Mouse (Mus musculus) midbrain, embryonic 12.5 days (tissue): ENCODE data around the gene Nr1h4. TPM values are rescaled to one million over a fixed set of nuclear protein-coding genes. Genes with fewer than 3 reads are reported as not detected.

Experiments used
- ATAC-seq: fragments of 200-750 bp; cut with Nextera tagmentation; 2 replicates; pipeline ENCODE4 v1.8.0; 2017; ENCODE audit warnings: low read depth, moderate TSS enrichment, moderate library complexity; ENCODE audit not compliant: low FRiP score
- H3K27ac ChIP-seq: fragments of 300-500 bp; sonication (generic); replicated peaks from 2 replicates; pipeline ENCODE4 v1.5.1; 2016; ENCODE audit warnings: mild to moderate bottlenecking
- H3K27me3 ChIP-seq: fragments of 300-500 bp; sonication (generic); 2 replicates; pipeline ENCODE4 v1.6.1; 2016; ENCODE audit warnings: mild to moderate bottlenecking
- H3K36me3 ChIP-seq: fragments of 300-500 bp; sonication (generic); 2 replicates; pipeline ENCODE4 v1.6.1; 2016
- H3K4me1 ChIP-seq: fragments of 300-500 bp; sonication (generic); 2 replicates; pipeline ENCODE4 v1.6.1; 2016
- H3K4me2 ChIP-seq: fragments of 300-500 bp; sonication (generic); replicated peaks from 2 replicates; pipeline ENCODE4 v1.6.1; 2016; ENCODE audit warnings: mild to moderate bottlenecking, moderate library complexity
- H3K4me3 ChIP-seq: fragments of 300-500 bp; sonication (generic); 2 replicates; pipeline ENCODE4 v1.5.1; 2016; ENCODE audit warnings: mild to moderate bottlenecking
- H3K9ac ChIP-seq: fragments of 300-500 bp; sonication (generic); replicated peaks from 2 replicates; pipeline ENCODE4 v1.6.1; 2016; ENCODE audit warnings: mild to moderate bottlenecking, moderate library complexity
- H3K9me3 ChIP-seq: fragments of 300-500 bp; sonication (generic); 2 replicates; pipeline ENCODE4 v1.6.1; 2016; ENCODE audit warnings: mild to moderate bottlenecking
- WGBS: fragments of 180-500 bp; shearing (Covaris S2); methylation state at CpG from one replicate; pipeline ENCODE4 v1.1.7; 2016; 5-methylcytosine and 5-hydroxymethylcytosine counted together
- polyA plus RNA-seq: library from polyadenylated mRNA; unstranded; fragments of >200 nt; fragmentation: Nextera tagmentation; extraction: Ambion mirVana; gene quantifications from 2 replicates; pipeline ENCODE4 v1.2.1, GENCODE M21; 2016

Nr1h4 gene
- polyA plus RNA-seq, 1 experiment from 2014 or later, result not detected

DNA sequence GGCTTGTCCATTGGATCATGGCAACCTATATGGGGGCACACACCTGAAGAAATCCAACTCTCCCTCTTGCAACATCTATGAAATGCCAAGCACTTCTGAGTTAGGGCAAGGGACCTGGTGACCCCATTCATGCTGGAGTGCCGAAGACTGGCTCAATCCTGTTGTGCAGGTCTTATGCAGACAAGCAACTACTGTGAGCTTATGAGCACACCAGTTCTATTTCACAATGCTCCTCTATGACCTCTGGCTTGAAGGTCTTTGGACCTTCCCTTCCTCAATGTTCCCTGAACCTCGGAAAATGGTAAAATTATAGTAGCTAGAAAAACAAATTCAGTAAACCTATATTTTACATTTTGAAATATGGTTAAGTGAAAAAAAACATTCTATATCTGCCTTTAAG lies 115.4 kb downstream of the Nr1h4 start:
- Histone ChIP-seq H3K27me3 (no peaks in the 10 kb centered on the region), H3K9ac (no peak overlapping the region), H3K9me3 (no peaks in the 10 kb centered on the region), H3K4me3 (no peak overlapping the region), H3K27ac (no peak overlapping the region), H3K4me2 (no peak overlapping the region), H3K36me3 (peaks cover 32% of the 10 kb centered on the region), H3K4me1 (no peaks in the 10 kb centered on the region)
- ATAC-seq, result no peak
- WGBS, result 93% methylated on average over 2 of the region's 2 CpGs

DNA sequence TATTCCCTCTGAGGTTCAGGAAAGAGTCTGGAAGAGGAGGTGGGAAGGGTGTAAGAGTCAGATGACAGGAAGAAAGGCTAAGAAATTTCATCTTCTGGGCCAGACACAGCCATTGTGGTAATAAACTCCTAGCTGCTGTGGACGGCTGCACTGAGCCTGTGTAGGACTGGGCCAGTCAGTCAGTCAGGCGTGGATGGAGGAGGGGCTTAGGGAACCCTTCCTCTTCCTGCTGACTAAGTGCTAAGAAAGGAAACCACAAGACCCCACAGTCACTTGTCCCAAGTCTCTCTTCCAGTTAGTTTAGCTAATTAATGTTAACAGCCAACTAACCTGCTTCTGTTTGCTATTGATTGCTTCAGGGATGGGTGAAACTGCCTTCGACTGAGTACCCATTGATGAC lies 117.9 kb downstream of the Nr1h4 start:
- no peaks in the 10 kb centered on the region for H3K9me3 ChIP-seq
- H3K4me3 ChIP-seq, result no peak overlapping the region
- H3K4me1 ChIP-seq, result no peaks in the 10 kb centered on the region
- H3K27ac ChIP-seq, result no peak overlapping the region
- 71% methylated on average over 3 of the region's 3 CpGs for WGBS
- ATAC-seq, result no peak
- H3K27me3 ChIP-seq, result no peaks in the 10 kb centered on the region
- H3K36me3 ChIP-seq, result peaks cover 32% of the 10 kb centered on the region
- H3K4me2 ChIP-seq, result no peak overlapping the region
- H3K9ac ChIP-seq, result no peak overlapping the region

DNA sequence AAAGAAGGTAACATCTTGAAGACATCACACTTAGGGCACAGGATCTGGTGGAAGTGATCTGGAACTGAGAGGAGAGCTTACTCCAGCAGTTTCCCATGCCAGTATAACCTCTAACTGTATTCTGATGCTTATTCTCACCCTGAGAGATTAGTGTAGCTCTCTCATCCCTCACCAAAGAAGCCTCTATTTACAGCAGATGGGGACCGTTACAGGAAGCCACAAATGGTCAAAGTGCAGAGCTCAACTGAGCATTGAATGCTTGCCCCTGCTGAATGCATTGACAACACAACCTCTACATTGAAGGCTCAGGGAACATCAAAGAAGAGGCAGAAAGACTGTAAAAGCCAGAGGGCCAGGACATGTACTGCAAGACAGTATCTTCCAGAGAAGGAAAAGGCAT lies 125.8 kb downstream of the Nr1h4 start:
- no peak overlapping the region for H3K4me3 ChIP-seq
- H3K9ac ChIP-seq, result no peak overlapping the region
- H3K36me3 ChIP-seq, result 0 out of 2 replicates have a peak, but pooled peaks cover 6% of the 10 kb centered on the region
- WGBS, result 55% methylated on average over 1 of the region's 1 CpGs
- H3K9me3 ChIP-seq, result no peaks in the 10 kb centered on the region
- ATAC-seq, result no peak
- H3K27me3 ChIP-seq, result no peaks in the 10 kb centered on the region
- H3K4me2 ChIP-seq, result no peak overlapping the region
- H3K27ac ChIP-seq, result no peak overlapping the region
- H3K4me1 ChIP-seq, result no peaks in the 10 kb centered on the region

DNA sequence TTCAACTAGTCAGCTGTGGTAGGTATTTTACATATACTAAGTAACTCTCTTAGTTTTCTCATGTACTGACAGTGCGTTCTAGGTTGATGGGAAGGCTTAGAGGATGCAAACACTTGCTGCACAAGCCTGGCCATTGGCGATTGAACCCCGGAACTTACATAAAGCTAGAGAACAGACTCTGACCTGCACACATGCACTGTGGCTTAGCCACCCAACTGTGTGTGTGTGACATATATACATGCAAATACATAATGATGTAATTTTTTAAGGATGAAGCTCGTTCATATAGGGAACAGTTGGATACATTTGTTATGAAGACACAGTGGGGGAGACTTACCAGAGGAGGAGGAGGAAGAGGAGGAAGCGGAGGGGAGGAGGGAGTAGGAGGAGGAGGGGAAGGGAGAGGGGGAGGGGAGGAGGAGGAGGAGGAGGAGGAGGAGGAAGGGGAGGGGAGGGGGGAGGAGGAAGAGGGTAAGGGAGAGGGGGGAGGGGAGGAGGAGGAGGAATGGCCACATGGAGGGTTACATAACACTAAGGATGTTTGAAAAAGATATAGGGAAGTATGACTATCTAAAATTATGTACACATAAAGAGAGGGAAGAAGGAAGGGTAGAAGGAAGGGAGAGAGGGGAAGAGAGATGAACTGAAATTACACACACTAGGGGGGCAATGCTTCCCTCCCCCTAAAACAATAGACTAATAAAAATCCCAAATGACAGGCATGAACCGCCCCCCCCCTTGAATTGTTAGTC lies 126.5 kb downstream of the Nr1h4 start:
- Histone ChIP-seq H3K27ac (no peak overlapping the region), H3K9me3 (no peaks in the 10 kb centered on the region), H3K4me1 (no peaks in the 10 kb centered on the region), H3K36me3 (0 out of 2 replicates have a peak, but pooled peaks cover 5% of the 10 kb centered on the region), H3K27me3 (no peaks in the 10 kb centered on the region), H3K4me2 (no peak overlapping the region), H3K9ac (no peak overlapping the region), H3K4me3 (no peak overlapping the region)
- ATAC-seq, result no peak
- WGBS, result 85% methylated on average over 5 of the region's 6 CpGs

DNA sequence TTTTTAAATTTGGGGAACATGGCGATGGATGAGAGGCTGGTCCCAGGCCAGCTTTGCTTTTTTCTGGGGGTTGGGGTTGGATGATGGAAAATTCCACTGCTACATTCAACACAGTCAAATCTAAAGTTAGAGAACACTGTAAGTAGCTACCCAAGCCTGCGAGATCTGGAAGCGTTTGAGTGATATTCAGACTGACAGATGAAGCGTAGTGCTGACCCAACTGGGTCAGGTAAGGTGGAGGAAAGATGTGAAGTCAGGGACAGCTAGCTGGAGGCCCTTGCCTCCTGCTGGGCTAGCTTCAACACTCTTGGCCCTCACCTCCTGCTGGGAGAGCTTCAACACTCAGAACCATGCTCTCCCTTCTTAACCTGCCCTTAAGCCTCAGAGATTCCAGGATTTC lies 128.4 kb downstream of the Nr1h4 start:
- Histone ChIP-seq H3K9me3 (no peaks in the 10 kb centered on the region), H3K27ac (no peak overlapping the region), H3K36me3 (no peaks in the 10 kb centered on the region), H3K4me2 (no peak overlapping the region), H3K27me3 (no peaks in the 10 kb centered on the region), H3K4me1 (no peaks in the 10 kb centered on the region), H3K4me3 (no peak overlapping the region), H3K9ac (no peak overlapping the region)
- no peak for ATAC-seq
- WGBS, result 84% methylated on average over 4 of the region's 4 CpGs

Other genes with a start within 250 kb of the Nr1h4 start
- gene Ano4, start 188.8 kb downstream of the Nr1h4 start, polyA plus RNA-seq, result 3.1 and 3.4 TPM in 2 replicates
- gene Gas2l3, start 89.6 kb downstream of the Nr1h4 start, polyA plus RNA-seq, result 10.9 and 13.0 TPM in 2 replicates
- 0.59 and 0.84 TPM in 2 replicates for gene Slc17a8, start 87.7 kb upstream of the Nr1h4 start, polyA plus RNA-seq
- 13.5 and 13.9 TPM in 2 replicates for gene Scyl2, start 152.7 kb upstream of the Nr1h4 start, polyA plus RNA-seq
- gene Actr6, start 198.7 kb upstream of the Nr1h4 start, polyA plus RNA-seq, result 41.6 and 43.7 TPM in 2 replicates
- gene Uhrf1bp1l, start 211.4 kb upstream of the Nr1h4 start, polyA plus RNA-seq, result 32.8 and 33.0 TPM in 2 replicates